Mouse (Mus musculus): Measurements from ENCODE around the gene Cox18.

Gene Cox18

GRCm38 (mm10) chr5:90179094-90179493 lies 44.7 kb downstream of the Cox18 start:
- ATAC-seq (ENCODE audit: insufficient number of reproducible peaks, low FRiP score, low TSS enrichment) = no peak

DNA sequence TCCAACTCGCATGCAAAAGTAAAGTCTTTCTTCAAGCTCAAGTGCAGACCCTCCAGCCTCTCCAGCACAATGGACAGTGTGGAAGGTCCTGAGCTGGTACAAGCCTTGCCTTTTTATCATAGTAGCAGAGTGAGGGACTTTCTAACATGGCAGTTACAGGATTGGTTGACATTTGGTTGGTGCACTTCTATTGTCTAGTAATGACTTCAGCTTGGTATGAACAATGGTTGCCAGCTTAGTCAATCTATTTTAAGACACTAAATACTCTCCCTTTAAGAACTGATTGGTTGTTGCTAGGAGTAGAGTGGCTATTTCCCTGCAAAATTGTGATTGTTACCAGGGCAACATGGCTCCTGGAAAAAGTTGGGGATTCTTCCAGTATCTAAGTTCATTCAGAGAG lies 45.7 kb downstream of the Cox18 start:
- ATAC-seq (ENCODE audit: insufficient number of reproducible peaks, low FRiP score, low TSS enrichment) = no peak
